Mouse (Mus musculus) C2C12 (cell line): Measurements from ENCODE around the gene Klf1.

Experiments used
- CTCF ChIP-seq: IDR thresholded peaks from one replicate; pipeline ENCODE4 v1.5.1; 2011; ENCODE audit not compliant: control insufficient read depth, insufficient read depth, insufficient read length
- MAX ChIP-seq: IDR thresholded peaks from one replicate; pipeline ENCODE4 v1.6.1; 2011; ENCODE audit warnings: mild to moderate bottlenecking, control low read depth
- MYOG ChIP-seq: IDR thresholded peaks from one replicate; pipeline ENCODE4 v1.6.1; 2011; ENCODE audit not compliant: control insufficient read depth, insufficient read length; ENCODE audit errors: extremely low read depth
- USF1 ChIP-seq: IDR thresholded peaks from one replicate; pipeline ENCODE4 v1.6.1; 2011; ENCODE audit warnings: low read depth, mild to moderate bottlenecking, control low read depth, moderate library complexity

GRCm38 (mm10) chr8:84888280-84888679 is 13.4 kb upstream of the Klf1 start:
- TF ChIP-seq CTCF (no peak), USF1 (no peak), MYOG (no peak), MAX (no peak)
